Mouse (Mus musculus) adipocyte (in vitro differentiated cells): Measurements from ENCODE around the gene Twist2.

Source experiments
- DNase-seq: peaks from one replicate; pipeline ENCODE4 v3.0.0-alpha.2; 2016; ENCODE audit warnings: low spot score

Gene Twist2

DNA sequence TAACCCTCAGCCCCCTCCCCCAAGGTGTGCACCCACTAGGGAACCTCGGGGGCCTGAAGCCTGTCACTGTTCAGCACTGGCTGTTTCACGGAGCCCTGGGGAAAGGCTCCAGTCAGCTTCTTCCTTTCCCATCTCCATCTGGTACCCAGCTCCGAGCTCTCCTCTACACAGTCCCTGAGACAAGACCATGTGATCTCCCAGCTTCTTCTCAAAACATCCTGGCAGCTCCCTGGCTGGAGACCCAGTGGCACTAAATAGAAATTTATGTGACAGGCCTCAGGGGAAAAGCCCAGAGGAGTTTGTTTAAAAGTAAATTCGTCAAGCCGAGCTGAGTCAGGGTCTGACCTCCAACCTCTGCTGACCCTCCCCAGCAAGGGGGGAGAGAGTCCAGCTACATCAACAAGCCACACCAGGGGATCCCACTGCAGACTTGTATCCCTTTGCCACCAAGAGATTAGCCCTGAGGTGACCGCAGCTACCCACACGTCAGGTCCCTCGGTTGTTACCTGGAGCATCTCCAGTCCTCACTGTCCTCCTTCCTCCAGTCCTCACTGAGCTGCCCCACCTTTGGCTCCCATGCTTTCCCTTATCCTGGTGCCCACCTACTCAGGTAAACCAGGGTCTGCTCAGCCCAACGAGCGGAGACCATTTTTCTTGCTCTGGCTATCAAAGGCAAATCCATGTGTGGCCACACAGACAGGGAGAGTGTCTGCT lies 72.5 kb downstream of the Twist2 start:
- peak; percentile 69 for DNase-seq

- DNase-seq: peak; percentile 94
Measured at GRCm38 (mm10) chr1:91874633-91875032, 73.4 kb downstream of the Twist2 start.

DNA sequence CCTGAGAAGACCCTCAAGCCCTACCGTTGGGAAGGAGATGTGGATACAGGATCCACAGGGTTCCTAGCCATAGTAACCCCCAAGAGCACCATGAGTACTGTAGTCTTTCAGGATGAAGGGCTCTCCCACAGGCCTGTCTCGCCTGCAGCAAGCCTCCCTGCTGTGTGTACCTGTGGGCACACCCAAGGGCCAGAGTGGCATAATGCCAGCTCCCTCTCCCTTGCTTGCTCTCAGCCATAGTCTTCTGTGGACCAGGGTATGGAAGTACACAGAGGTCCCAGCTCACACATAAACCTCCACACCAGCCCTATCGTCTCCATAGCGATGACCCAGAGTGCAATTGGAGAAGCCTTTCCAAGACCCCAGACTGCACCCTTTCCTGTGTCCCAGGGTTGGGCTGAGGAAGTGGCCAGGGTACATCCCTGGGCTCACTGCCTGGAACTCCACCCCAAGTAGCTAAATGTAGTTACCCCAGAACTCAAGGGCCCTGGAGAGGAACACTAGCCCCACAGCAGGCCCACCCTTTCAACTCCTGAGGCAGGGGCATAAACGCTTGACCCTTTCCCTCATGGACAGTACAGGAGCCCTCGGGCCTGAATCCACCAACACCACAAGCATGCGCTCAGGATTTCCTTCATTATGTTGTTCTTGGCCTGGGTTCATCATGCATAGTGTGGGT lies 73.9 kb downstream of the Twist2 start:
- no peak for DNase-seq

DNA sequence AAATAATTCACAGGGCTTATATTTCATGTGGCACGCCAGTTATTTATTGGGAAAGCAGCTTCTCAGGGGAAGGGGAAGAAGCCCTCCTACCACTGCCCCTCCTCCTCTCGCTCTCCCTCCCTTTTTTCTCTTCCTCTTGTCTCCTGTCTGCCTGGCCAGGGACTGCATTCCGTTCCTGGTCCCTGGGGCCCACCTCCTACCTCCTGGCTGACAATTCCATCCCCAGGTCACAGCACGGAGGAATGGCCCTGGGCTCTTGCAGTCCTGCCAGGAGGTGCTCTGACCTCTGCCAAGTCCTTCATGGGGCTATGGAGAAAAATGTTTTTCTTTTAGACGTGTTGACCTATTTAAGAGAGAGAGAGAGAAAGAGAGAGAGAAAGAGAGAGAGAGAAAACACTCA lies 77.4 kb downstream of the Twist2 start:
- no peak for DNase-seq

DNA sequence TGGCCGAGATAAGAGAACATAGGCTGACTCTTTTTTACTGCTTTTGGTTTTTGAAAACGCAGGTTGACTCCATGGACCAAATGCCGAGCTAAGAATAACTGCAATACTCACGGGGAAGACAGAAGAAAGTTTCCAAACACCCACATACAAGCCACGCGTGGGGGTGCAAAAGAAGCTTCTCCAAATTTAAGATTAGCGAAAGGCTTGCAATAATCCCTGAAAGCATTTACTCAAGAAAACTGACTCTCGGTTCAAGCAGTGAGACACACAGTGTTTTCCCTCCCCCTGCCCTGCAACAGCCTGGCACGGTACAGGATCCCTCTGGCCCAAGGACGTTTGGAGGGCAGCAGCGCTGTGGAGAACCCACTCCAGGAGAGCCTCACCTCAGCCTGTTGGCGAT lies 78.9 kb downstream of the Twist2 start:
- DNase-seq: no peak

DNA sequence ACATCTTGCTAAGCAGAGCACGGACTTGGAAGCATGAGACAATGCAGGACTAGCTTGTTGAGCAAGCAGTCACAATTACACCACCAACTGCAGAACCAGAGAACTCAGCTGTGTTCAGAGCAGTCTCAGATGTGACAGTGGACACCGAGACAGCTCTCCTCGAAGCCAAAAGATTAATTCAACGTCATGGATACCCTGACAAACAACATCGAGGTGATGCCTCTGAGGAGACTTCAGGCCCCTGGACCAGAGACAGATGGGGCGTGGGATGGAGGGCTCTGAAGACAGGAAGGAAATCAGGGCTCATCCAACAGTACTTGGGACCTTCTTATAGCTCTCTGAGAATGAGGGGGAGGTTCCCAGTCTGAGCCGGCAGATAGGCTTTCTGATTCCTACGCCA lies 79.6 kb downstream of the Twist2 start:
- DNase-seq: no peak

DNA sequence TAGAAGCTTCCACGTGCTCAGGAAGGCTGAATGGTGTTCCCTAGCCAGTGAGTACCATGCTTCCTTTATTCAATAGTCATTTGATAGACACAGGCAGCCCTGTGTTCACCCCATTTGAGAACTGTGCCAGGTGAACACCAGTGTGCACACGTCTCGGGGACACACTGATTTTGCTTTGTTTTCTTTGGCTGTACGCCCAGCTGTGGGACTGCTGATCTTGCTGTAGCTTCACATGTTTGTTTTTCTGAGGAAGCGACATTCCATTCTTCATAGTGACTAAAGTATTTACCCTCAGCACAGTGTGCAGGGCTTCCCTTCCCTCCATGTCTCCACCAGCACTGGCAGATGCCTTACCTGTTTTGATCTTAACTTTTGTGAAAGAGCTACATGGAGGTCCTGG lies 81.9 kb downstream of the Twist2 start:
- peak; percentile 71 for DNase-seq

DNA sequence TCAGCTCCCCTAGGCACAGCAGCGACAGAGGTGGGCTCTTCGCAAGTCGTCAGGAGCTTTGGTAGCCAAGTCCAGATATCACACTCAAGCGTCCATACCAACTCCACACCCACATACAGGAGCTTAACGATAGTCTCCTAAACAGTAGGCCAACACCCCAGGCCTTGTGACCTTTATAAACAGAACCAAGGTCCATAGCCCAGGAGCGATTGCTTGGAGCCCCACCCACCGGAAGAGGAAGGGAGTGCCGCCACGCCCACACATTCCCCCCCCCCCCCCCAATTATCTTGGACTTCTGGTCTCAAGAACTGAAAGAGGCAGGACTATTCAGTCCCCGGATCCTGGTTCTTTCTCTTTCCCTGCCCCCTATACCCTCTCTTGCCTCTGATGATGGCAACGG lies 92.3 kb downstream of the Twist2 start:
- no peak for DNase-seq

- no peak for DNase-seq
Measured at GRCm38 (mm10) chr1:91894286-91894685, 93.0 kb downstream of the Twist2 start.

- DNase-seq: no peak
Measured at GRCm38 (mm10) chr1:91897078-91897477, 95.8 kb downstream of the Twist2 start.
